Comparison of ENCODE assay signal across 29 mouse cellular contexts in genomic region chr1:78208281-78208814, GRCm38 (mm10). TPM values are rescaled to one million over a fixed set of nuclear protein-coding genes. Genes with fewer than 3 reads are reported as not detected.
DNase-seq lines count a peak whose midpoint lies in the region; ATAC-seq and TF ChIP-seq lines count a peak whose summit lies in the region.
"Had no signal": no experiment of that assay in that cellular context is flagged by ENCODE, and none has a peak within 500 bp of the region (broad histone marks: within the 10 kb centered on the region; RNA-seq: fewer than 3 reads in every experiment).

No protein-coding gene starts in this region.

- peak; percentile 10 for DNase-seq in embryo, embryonic 10 days (ENCODE audit: low spot score)
- DNase-seq in embryo, embryonic 9.5 days (ENCODE audit: extremely low spot score): no peak
- DNase-seq in forebrain, embryonic 11.5 days (ENCODE audit: low spot score): peak; percentile 51
- peak; percentile 38 for DNase-seq in hindbrain, embryonic 11.5 days (ENCODE audit: low spot score)
- no peak for DNase-seq in hindbrain, postnatal 0 days (ENCODE audit: low spot score)
- DNase-seq in neural tube, embryonic 10.5 days (ENCODE audit: extremely low spot score, low spot score): peak; percentile 39
- DNase-seq: adrenal gland, adult 8-10 months; adrenal gland, postnatal 25 days; cerebellum, adult 11-12 months; cerebellum, adult 8-10 months; cerebellum, postnatal 10 days; cerebellum, postnatal 36 days; forebrain, postnatal 0 days; gastrocnemius, adult 2 months; gastrocnemius, postnatal 14 days; heart, adult 18-20 months; heart, postnatal 10 days; heart, postnatal 4 days had no signal

- no peaks in the 10 kb centered on the region for H3K9me3 ChIP-seq in forebrain, embryonic 11.5 days (ENCODE audit: control insufficient read depth, low read length)
- H3K9me3 ChIP-seq in forebrain, embryonic 13.5 days (replicated peaks): no peaks in the 10 kb centered on the region
- no peaks in the 10 kb centered on the region for H3K9me3 ChIP-seq in hindbrain, embryonic 11.5 days (ENCODE audit: control insufficient read depth, low read length)
- no peaks in the 10 kb centered on the region for H3K9me3 ChIP-seq in hindbrain, postnatal 0 days (ENCODE audit: low read length)
- no peaks in the 10 kb centered on the region for H3K9me3 ChIP-seq in neural tube, embryonic 15.5 days (replicated peaks)
- H3K9me3 ChIP-seq: forebrain, embryonic 12.5 days; heart, embryonic 12.5 days; heart, embryonic 15.5 days had no signal

- ATAC-seq in forebrain, embryonic 11.5 days (replicated peaks; ENCODE audit: low FRiP score): no peak
- no peak for ATAC-seq in forebrain, embryonic 13.5 days
- ATAC-seq in hindbrain, embryonic 11.5 days (ENCODE audit: low FRiP score): no peak
- no peak for ATAC-seq in hindbrain, postnatal 0 days
- ATAC-seq in neural tube, embryonic 15.5 days (ENCODE audit: low FRiP score): no peak
- ATAC-seq: activated CD4-positive, CD25-positive, alpha-beta regulatory T cell, adult 4 months; forebrain, postnatal 0 days; intestine, postnatal 0 days had no signal

- no peak overlapping the region for H3K4me2 ChIP-seq in forebrain, embryonic 11.5 days (ENCODE audit: low read depth, low read length, severe bottlenecking)
- H3K4me2 ChIP-seq in forebrain, embryonic 13.5 days: no peak overlapping the region
- H3K4me2 ChIP-seq in hindbrain, embryonic 11.5 days (replicated peaks; ENCODE audit: low read depth, low read length): no peak overlapping the region
- H3K4me2 ChIP-seq in hindbrain, postnatal 0 days (ENCODE audit: low read depth, low read length): no peak overlapping the region
- no peak overlapping the region for H3K4me2 ChIP-seq in neural tube, embryonic 15.5 days
- H3K4me2 ChIP-seq: forebrain, embryonic 12.5 days; heart, embryonic 12.5 days; heart, embryonic 15.5 days; hindbrain, embryonic 14.5 days had no signal

- no peak overlapping the region for H3K27ac ChIP-seq in forebrain, embryonic 11.5 days (ENCODE audit: low read depth, low read length)
- no peak overlapping the region for H3K27ac ChIP-seq in forebrain, embryonic 13.5 days
- H3K27ac ChIP-seq in hindbrain, embryonic 11.5 days (ENCODE audit: low read depth, low read length): no peak overlapping the region
- H3K27ac ChIP-seq in hindbrain, postnatal 0 days: no peak overlapping the region
- H3K27ac ChIP-seq in neural tube, embryonic 15.5 days (replicated peaks): no peak overlapping the region
- H3K27ac ChIP-seq: forebrain, embryonic 12.5 days; gastrocnemius, adult 2 months; heart, embryonic 15.5 days; hindbrain, embryonic 14.5 days had no signal

- no peaks in the 10 kb centered on the region for H3K36me3 ChIP-seq in forebrain, embryonic 11.5 days (ENCODE audit: control insufficient read depth, insufficient read depth, low read length)
- H3K36me3 ChIP-seq in forebrain, embryonic 13.5 days (ENCODE audit: poor library complexity, severe bottlenecking): no peaks in the 10 kb centered on the region
- no peaks in the 10 kb centered on the region for H3K36me3 ChIP-seq in hindbrain, embryonic 11.5 days (ENCODE audit: control insufficient read depth, insufficient read depth, low read length)
- H3K36me3 ChIP-seq in hindbrain, postnatal 0 days (ENCODE audit: insufficient read depth, low read length): no peaks in the 10 kb centered on the region
- no peaks in the 10 kb centered on the region for H3K36me3 ChIP-seq in neural tube, embryonic 15.5 days
- H3K36me3 ChIP-seq: forebrain, embryonic 12.5 days; heart, embryonic 12.5 days; heart, embryonic 15.5 days had no signal

- peaks cover 97% of the 10 kb centered on the region for H3K27me3 ChIP-seq in forebrain, embryonic 11.5 days (ENCODE audit: control insufficient read depth, insufficient read depth, low read length)
- peaks cover 100% of the 10 kb centered on the region for H3K27me3 ChIP-seq in forebrain, embryonic 13.5 days
- H3K27me3 ChIP-seq in hindbrain, embryonic 11.5 days (ENCODE audit: control insufficient read depth, insufficient read depth, low read length): peaks cover 92% of the 10 kb centered on the region
- peaks cover 74% of the 10 kb centered on the region for H3K27me3 ChIP-seq in hindbrain, postnatal 0 days (ENCODE audit: insufficient read depth, low read length)
- peaks cover 85% of the 10 kb centered on the region for H3K27me3 ChIP-seq in neural tube, embryonic 15.5 days (replicated peaks)

- no peak for TF ChIP-seq CTCF in hindbrain, postnatal 0 days (IDR thresholded peaks at IDR 0.05; ENCODE audit: low read depth)

- 9% methylated on average over 9 of the region's 9 CpGs for WGBS in forebrain, embryonic 11.5 days
- 7% methylated on average over 9 of the region's 9 CpGs for WGBS in forebrain, embryonic 13.5 days
- WGBS in hindbrain, embryonic 11.5 days: 5% methylated on average over 9 of the region's 9 CpGs
- WGBS in hindbrain, postnatal 0 days: 26% methylated on average over 9 of the region's 9 CpGs
- WGBS in neural tube, embryonic 15.5 days: 20% methylated on average over 9 of the region's 9 CpGs

- H3K4me1 ChIP-seq in forebrain, embryonic 11.5 days (replicated peaks; ENCODE audit: control insufficient read depth, insufficient read depth, low read length): peaks cover 7% of the 10 kb centered on the region; the same call in 1 of the 2 replicates
- H3K4me1 ChIP-seq in forebrain, embryonic 13.5 days: peaks cover 7% of the 10 kb centered on the region
- no peaks in the 10 kb centered on the region for H3K4me1 ChIP-seq in hindbrain, embryonic 11.5 days (replicated peaks; ENCODE audit: control insufficient read depth, insufficient read depth, low read length)
- no peaks in the 10 kb centered on the region for H3K4me1 ChIP-seq in hindbrain, postnatal 0 days (ENCODE audit: insufficient read depth, low read length)
- peaks cover 9% of the 10 kb centered on the region for H3K4me1 ChIP-seq in neural tube, embryonic 15.5 days

- H3K4me3 ChIP-seq in forebrain, embryonic 11.5 days (ENCODE audit: low read depth, low read length): no peak overlapping the region
- no peak overlapping the region for H3K4me3 ChIP-seq in forebrain, embryonic 13.5 days
- no peak overlapping the region for H3K4me3 ChIP-seq in hindbrain, embryonic 11.5 days (ENCODE audit: low read depth, low read length)
- H3K4me3 ChIP-seq in hindbrain, postnatal 0 days (ENCODE audit: low read length): no peak overlapping the region
- no peak overlapping the region for H3K4me3 ChIP-seq in neural tube, embryonic 15.5 days (replicated peaks)
- H3K4me3 ChIP-seq: forebrain, embryonic 12.5 days; gastrocnemius, adult 2 months; heart, embryonic 12.5 days; heart, embryonic 15.5 days had no signal

- H3K9ac ChIP-seq in forebrain, embryonic 11.5 days (ENCODE audit: low read length): no peak overlapping the region
- H3K9ac ChIP-seq in forebrain, embryonic 13.5 days: no peak overlapping the region
- H3K9ac ChIP-seq in hindbrain, embryonic 11.5 days (ENCODE audit: low read depth, low read length): no peak overlapping the region
- no peak overlapping the region for H3K9ac ChIP-seq in hindbrain, postnatal 0 days (replicated peaks; ENCODE audit: low read length)
- H3K9ac ChIP-seq in neural tube, embryonic 15.5 days (replicated peaks): no peak overlapping the region
- H3K9ac ChIP-seq: forebrain, embryonic 12.5 days; forebrain, postnatal 0 days; heart, embryonic 12.5 days; heart, embryonic 15.5 days; hindbrain, embryonic 14.5 days had no signal

RNA-seq across cellular contexts. Expression of gene Pax3, which starts 11.4 kb away (rescaled TPM):
- 4.4 and 4.7 TPM in 2 replicates for polyA plus RNA-seq in forebrain, embryonic 11.5 days (2014; fragmentation: Nextera tagmentation; extraction: Ambion mirVana)
- polyA plus RNA-seq in forebrain, embryonic 13.5 days (2015; fragmentation: Nextera tagmentation; extraction: Ambion mirVana): 0.53 and 0.65 TPM in 2 replicates
- polyA plus RNA-seq in hindbrain, embryonic 11.5 days (2014; fragmentation: Nextera tagmentation; extraction: Ambion mirVana): 48.3 and 49.2 TPM in 2 replicates
- 8.0 and 11.9 TPM in 2 replicates for total RNA-seq in hindbrain, postnatal 0 days (2014; rRNA removed)
- polyA plus RNA-seq in hindbrain, postnatal 0 days (2015; fragmentation: Nextera tagmentation; extraction: Ambion mirVana): 14.0 and 14.5 TPM in 2 replicates
- polyA plus RNA-seq in neural tube, embryonic 15.5 days (2015; fragmentation: Nextera tagmentation; extraction: Ambion mirVana): 2.5 and 3.4 TPM in 2 replicates
- total RNA-seq: adrenal gland, adult 8-10 months; adrenal gland, postnatal 25 days; gastrocnemius, adult 2 months; gastrocnemius, postnatal 14 days; heart, adult 18-20 months had no signal
- polyA plus RNA-seq: cortical plate, adult 2 months; frontal cortex, adult 2 months; intestine, embryonic 14.5 days; intestine, postnatal 0 days had no signal

Comparison
In these comparisons a context has a peak if more than half of its experiments do, and no peak if none do; other contexts are left out.
1. DNase-seq: peak in embryo, embryonic 10 days (single experiment), forebrain, embryonic 11.5 days (single experiment), hindbrain, embryonic 11.5 days (single experiment) and neural tube, embryonic 10.5 days (single experiment); none in embryo, embryonic 9.5 days (single experiment) and hindbrain, postnatal 0 days (single experiment).